Mouse (Mus musculus) CH12.LX (cell line): ENCODE measurements around the gene Enpp1. TPM values are rescaled to one million over a fixed set of nuclear protein-coding genes. Genes with fewer than 3 reads are reported as not detected.

Experiments used
- DNase-seq: peaks from one replicate; pipeline ENCODE4 v3.0.0-alpha.2; 2013; ENCODE audit errors: extremely low read depth
- H3K27ac ChIP-seq: 2 replicates; pipeline ENCODE4 v1.5.1; 2012; ENCODE audit warnings: low read depth, mild to moderate bottlenecking, control low read depth, moderate library complexity; ENCODE audit not compliant: insufficient read depth
- H3K27me3 ChIP-seq: replicated peaks from 2 replicates; pipeline ENCODE3; 2012; ENCODE audit warnings: inconsistent platforms
- H3K36me3 ChIP-seq, 2 experiments: replicated peaks in 1 of 2; 2 replicates each; pipeline versions ENCODE3 to v1.6.1; 2012; ENCODE audit warnings: inconsistent platforms in 1 of 2, low read length in 1 of 2, mild to moderate bottlenecking in 1 of 2, mixed read lengths in 1 of 2, moderate library complexity in 1 of 2; ENCODE audit not compliant: control insufficient read depth in 1 of 2, insufficient read depth in 1 of 2
- H3K4me1 ChIP-seq, 2 experiments: 2 replicates each; pipeline ENCODE4 v1.6.1; 2012; ENCODE audit warnings: inconsistent platforms in 1 of 2, moderate library complexity in 1 of 2; ENCODE audit not compliant: insufficient read depth in 2 of 2, control insufficient read depth in 1 of 2
- H3K4me2 ChIP-seq: 2 replicates; pipeline ENCODE4 v1.6.1; 2012; ENCODE audit warnings: low read depth, mild to moderate bottlenecking, control low read depth; ENCODE audit not compliant: poor library complexity, insufficient read depth, severe bottlenecking
- H3K4me3 ChIP-seq, 3 experiments: fragments of 150-350 bp in 1 of 3; sonication (generic) in 1 of 3; replicated peaks in 1 of 3; 2 replicates each; pipeline versions ENCODE3 to v1.5.1; 2011 to 2012; ENCODE audit warnings: low read depth in 2 of 3, low read length in 2 of 3, mild to moderate bottlenecking in 2 of 3, moderate library complexity in 2 of 3, control low read depth in 1 of 3, improper control_type of control experiment in 1 of 3, inconsistent platforms in 1 of 3, mixed read lengths in 1 of 3; ENCODE audit not compliant: poor library complexity in 1 of 3
- H3K79me2 ChIP-seq: replicated peaks from 2 replicates; pipeline ENCODE4 v1.6.1; 2012; ENCODE audit warnings: mild to moderate bottlenecking, moderate library complexity; ENCODE audit not compliant: control insufficient read depth, poor library complexity, insufficient read depth, severe bottlenecking; ENCODE audit errors: extremely low read depth
- H3K9ac ChIP-seq: 2 replicates; pipeline ENCODE4 v1.6.1; 2012; ENCODE audit warnings: low read depth, mild to moderate bottlenecking, control low read depth, moderate library complexity; ENCODE audit not compliant: insufficient read depth
- H3K9me3 ChIP-seq: replicated peaks from 2 replicates; pipeline ENCODE3; 2012; ENCODE audit warnings: low read length, inconsistent platforms, mixed read lengths
- BHLHE40 ChIP-seq: IDR thresholded peaks from 2 replicates; pipeline ENCODE4 v1.6.1; 2011; ENCODE audit warnings: mild to moderate bottlenecking, low read depth, low read length, improper control_type of control experiment
- CTCF ChIP-seq, 2 experiments: IDR thresholded peaks in 1 of 2; conservative IDR thresholded peaks in 1 of 2; 2 replicates each; pipeline ENCODE4 v1.5.1; 2011 to 2012; ENCODE audit warnings: low read depth in 2 of 2, low read length in 2 of 2, improper control_type of control experiment in 1 of 2, inconsistent platforms in 1 of 2, mild to moderate bottlenecking in 1 of 2, moderate library complexity in 1 of 2
- GABPA ChIP-seq: IDR thresholded peaks from 2 replicates; pipeline ENCODE4 v1.6.1; 2012; ENCODE audit warnings: low read depth, low read length, improper control_type of control experiment, inconsistent platforms; ENCODE audit not compliant: insufficient replicate concordance
- HCFC1 ChIP-seq: IDR thresholded peaks from 2 replicates; pipeline ENCODE4 v1.6.1; 2012; ENCODE audit warnings: low read depth, mild to moderate bottlenecking, inconsistent platforms, low read length, improper control_type of control experiment
- IRF4 ChIP-seq: IDR thresholded peaks from 2 replicates; pipeline ENCODE4 v1.6.1; 2014; ENCODE audit warnings: low read depth, mild to moderate bottlenecking, inconsistent platforms, low read length, improper control_type of control experiment
- JUN ChIP-seq: IDR thresholded peaks from 2 replicates; pipeline ENCODE4 v1.6.1; 2011; ENCODE audit warnings: low read depth, mild to moderate bottlenecking, low read length, improper control_type of control experiment, moderate library complexity; ENCODE audit not compliant: insufficient read depth
- MAFK ChIP-seq: IDR thresholded peaks from 2 replicates; pipeline ENCODE4 v1.6.1; 2011; ENCODE audit warnings: low read length, improper control_type of control experiment; ENCODE audit not compliant: insufficient replicate concordance
- PAX5 ChIP-seq: IDR thresholded peaks from 2 replicates; pipeline ENCODE4 v1.6.1; 2012; ENCODE audit warnings: low read length, inconsistent platforms, mixed read lengths
- POLR2AphosphoS2 ChIP-seq: IDR thresholded peaks from 2 replicates; pipeline ENCODE4 v1.6.1; 2011; ENCODE audit warnings: low read depth, low read length, improper control_type of control experiment
- RAD21 ChIP-seq: IDR thresholded peaks from 2 replicates; pipeline ENCODE4 v1.6.1; 2011; ENCODE audit warnings: low read depth, mild to moderate bottlenecking, low read length, improper control_type of control experiment, moderate library complexity
- RCOR1 ChIP-seq: conservative IDR thresholded peaks from 2 replicates; pipeline ENCODE4 v1.6.1; 2012; ENCODE audit warnings: low read depth, mild to moderate bottlenecking, inconsistent platforms, low read length, improper control_type of control experiment
- SIN3A ChIP-seq: IDR thresholded peaks from 2 replicates; pipeline ENCODE4 v1.6.1; 2012; ENCODE audit warnings: low read length, improper control_type of control experiment, inconsistent platforms
- SMC3 ChIP-seq: IDR thresholded peaks from 2 replicates; pipeline ENCODE4 v1.6.1; 2011; ENCODE audit warnings: low read depth, low read length, improper control_type of control experiment
- USF2 ChIP-seq: conservative IDR thresholded peaks from 2 replicates; pipeline ENCODE4 v1.6.1; 2011; ENCODE audit warnings: low read depth, low read length, improper control_type of control experiment
- ZC3H11A ChIP-seq: IDR thresholded peaks from 2 replicates; pipeline ENCODE4 v1.6.1; 2012; ENCODE audit warnings: low read depth, mild to moderate bottlenecking, inconsistent platforms, low read length, improper control_type of control experiment
- ZNF384 ChIP-seq: IDR thresholded peaks from 2 replicates; pipeline ENCODE4 v1.6.1; 2012; ENCODE audit warnings: low read depth, low read length, improper control_type of control experiment, inconsistent platforms
- dilution Hi-C: fragments of 300-500 bp; cut with MboI; formaldehyde crosslinking; loops from 2 replicates; pipeline ENCODE4 v1.14.3; 2020; ENCODE audit warnings: low sequenced_read_pairs; ENCODE audit not compliant: extremely low pct_unique_long_range_greater_than_20kb, extremely low pct_ligation_motif_present
- in situ Hi-C: fragments of 300-500 bp; cut with MboI; formaldehyde crosslinking; loops from 3 replicates; pipeline ENCODE4 v1.14.3; 2019; ENCODE audit warnings: low sequenced_read_pairs, low pct_ligation_motif_present, low pct_unique_long_range_greater_than_20kb, mixed read lengths
- polyA plus RNA-seq: library from polyadenylated mRNA; unstranded; fragments of >175 nt; gene quantifications from 2 replicates; pipeline ENCODE4 v1.2.1, GENCODE M21; 2012; ENCODE audit warnings: low read depth; ENCODE audit not compliant: insufficient read length
- total RNA-seq, 2 experiments: library from RNA; depleted of rRNA; stranded (reverse); fragments of 300-350 nt in 1 of 2; fragments of >200 nt in 1 of 2; gene quantifications; 2 replicates each; pipeline ENCODE4 v1.2.3; 2012 to 2014

Gene Enpp1
- total and polyA plus RNA-seq, 3 experiments, result 0.58 to 2.8 (median 0.87) TPM

DNA sequence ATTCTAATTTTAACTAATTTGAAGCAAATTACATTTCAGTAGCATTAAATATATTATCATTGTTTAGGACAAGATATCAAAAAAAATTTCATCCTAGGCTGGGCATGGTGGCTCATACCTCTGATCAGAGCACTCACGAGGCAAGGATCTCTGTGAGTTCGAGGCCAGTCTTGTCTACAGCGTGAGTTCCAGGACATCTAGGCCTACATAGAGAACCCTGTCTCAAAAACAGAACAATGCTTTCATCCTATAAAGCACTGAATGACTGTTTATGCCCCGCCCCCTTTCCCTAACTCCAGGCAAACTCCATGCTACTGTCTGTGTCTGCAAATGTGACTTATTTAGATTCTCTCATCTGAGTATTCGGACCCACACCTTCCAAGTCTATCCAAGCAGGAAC lies 80.8 kb downstream of the Enpp1 start:
- no peak for DNase-seq
- no peak overlapping the region for H3K4me2 ChIP-seq
- no peaks in the 10 kb centered on the region for H3K36me3 ChIP-seq
- H3K79me2 ChIP-seq, result no peaks in the 10 kb centered on the region
- no peak overlapping the region for H3K9ac ChIP-seq
- dilution Hi-C loops (no loop called here), in situ Hi-C loops (loop anchor here (25.0 kb wide), 1 partner anchor 206 kb away; the partner anchor contains the start of gene Enpp3)
- H3K4me1 ChIP-seq, result peaks cover 3 to 14% of the 10 kb centered on the region in 2 experiments; a peak in 3 of 4 replicates
- no peaks in the 10 kb centered on the region for H3K9me3 ChIP-seq
- H3K4me3 ChIP-seq, result no peak overlapping the region
- no peak for TF ChIP-seq RCOR1
- no peak for TF ChIP-seq SIN3A
- no peak for TF ChIP-seq HCFC1
- TF ChIP-seq GABPA, result no peak
- no peak for TF ChIP-seq PAX5
- no peak for TF ChIP-seq BHLHE40
- no peak for TF ChIP-seq POLR2AphosphoS2
- no peak for TF ChIP-seq USF2
- TF ChIP-seq JUN, result no peak
- no peak for TF ChIP-seq MAFK
- TF ChIP-seq, all 38 proteins: peak for 0
- Histone ChIP-seq H3K27ac (no peak overlapping the region), H3K27me3 (no peaks in the 10 kb centered on the region)

DNA sequence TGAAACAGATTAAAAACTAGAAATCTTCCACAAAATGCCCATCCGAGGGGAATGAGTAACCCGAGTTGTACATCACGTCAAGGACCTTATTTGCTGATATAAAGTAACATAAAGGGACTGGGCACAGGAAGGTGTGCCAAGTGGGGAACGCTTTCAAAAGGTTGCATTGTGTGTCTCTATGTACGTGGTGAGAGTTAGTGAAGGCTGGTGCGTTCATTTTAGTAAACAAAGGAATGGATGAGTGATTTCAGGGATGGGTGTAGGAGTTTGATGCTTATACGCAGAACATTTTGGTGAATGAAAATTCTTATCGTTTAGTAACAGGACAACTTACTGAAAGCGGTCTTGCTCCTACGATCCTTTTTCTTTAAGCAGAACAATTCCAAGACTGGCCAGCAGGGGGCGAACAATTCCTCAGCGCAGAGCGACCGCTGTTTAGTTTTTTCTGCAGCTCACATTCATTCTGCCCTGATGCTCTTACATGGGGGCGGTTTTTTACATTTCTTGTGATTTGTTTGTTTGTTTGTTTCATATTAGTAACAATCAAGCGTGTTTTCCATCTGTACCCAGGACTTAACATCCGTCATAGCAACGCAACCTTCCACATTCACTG lies 81.4 kb downstream of the Enpp1 start:
- H3K27ac ChIP-seq, result no peak overlapping the region
- H3K4me3 ChIP-seq, result no peak overlapping the region
- peak; percentile 65 for DNase-seq
- dilution Hi-C loops, result no loop called here
- H3K4me1 ChIP-seq, result peaks cover under 1 to 9% of the 10 kb centered on the region in 2 experiments; a peak in 2 of 4 replicates
- no peaks in the 10 kb centered on the region for H3K27me3 ChIP-seq
- peak overlapping the region; percentile 42; the same call in 1 of the 2 replicates for H3K4me2 ChIP-seq
- no peaks in the 10 kb centered on the region for H3K79me2 ChIP-seq
- in situ Hi-C loops, result loop anchor here (25.0 kb wide), 1 partner anchor 207 kb away; the partner anchor contains the start of gene Enpp3
- TF ChIP-seq IRF4 (no peak), ZC3H11A (no peak), RAD21 (peak; percentile 73), CTCF (conservative IDR thresholded peaks at IDR 0.05 in 1 of 2, IDR thresholded peaks at IDR 0.05 in 1 of 2; ENCODE audit: low read depth in 2 of 2, low read length in 2 of 2) (peak; percentile 83 to 95), SMC3 (peak; percentile 88), ZNF384 (peak; percentile 74)
- H3K36me3 ChIP-seq, result no peaks in the 10 kb centered on the region
- H3K9ac ChIP-seq, result no peak overlapping the region
- H3K9me3 ChIP-seq, result no peaks in the 10 kb centered on the region
